Mouse (Mus musculus): Measurements from ENCODE around the gene Rsrc1.
"Not testable (repeated sequence)": the region's sequence is repeated elsewhere in the genome, so short reads cannot be mapped to it uniquely, and the experiment has no call there.

DNA sequence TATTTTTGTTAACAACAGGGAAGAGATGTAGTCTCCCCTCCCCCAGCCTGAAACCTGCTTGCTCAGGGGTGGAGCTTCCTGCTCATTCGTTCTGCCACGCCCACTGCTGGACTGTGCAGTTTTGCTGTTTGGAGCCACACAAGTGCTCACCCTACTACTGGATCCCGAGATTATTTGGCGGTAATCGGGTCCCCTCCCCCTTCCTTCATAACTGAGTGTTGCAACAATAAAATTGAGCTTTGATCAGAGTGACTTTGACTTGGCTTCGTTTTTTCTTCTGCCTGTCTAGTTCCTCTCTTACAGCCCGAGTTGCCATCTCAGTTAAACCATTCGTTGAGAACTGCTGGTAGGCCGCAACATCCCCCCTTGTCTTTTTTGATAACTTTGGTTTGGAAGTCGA lies 261.3 kb downstream of the Rsrc1 start:
- TF ChIP-seq POLR2A (IDR thresholded peaks at IDR 0.05; ENCODE audit: borderline replicate concordance, extremely low read depth, insufficient read depth, insufficient read length, poor library complexity, severe bottlenecking); CTCF (IDR thresholded peaks at IDR 0.05; ENCODE audit: borderline replicate concordance, extremely low read depth, insufficient read depth, insufficient read length): not testable (repeated sequence)

Data from brain, embryonic 14.5 days (tissue).